Comparison of ENCODE assay signal across 8 mouse cellular contexts in genomic region chr2:75704234-75705161, GRCm38 (mm10). TPM values are rescaled to one million over a fixed set of nuclear protein-coding genes. Genes with fewer than 3 reads are reported as not detected.
DNase-seq lines count a peak whose midpoint lies in the region; ATAC-seq lines count a peak whose summit lies in the region.

Nfe2l2 (minus strand) TSS chr2:75704641.

- peaks cover 4% of the 10 kb centered on the region; the same call in 1 of the 2 replicates for H3K9me3 ChIP-seq in intestine, embryonic 14.5 days (ENCODE audit: control insufficient read depth, low read length)

- H3K4me3 ChIP-seq in intestine, embryonic 14.5 days (ENCODE audit: low read depth, low read length): peak within 1 kb of the TSS; percentile 87

- peak within 1 kb of the TSS; percentile 97 for H3K27ac ChIP-seq in intestine, embryonic 14.5 days (ENCODE audit: low read depth)

- H3K4me1 ChIP-seq in intestine, embryonic 14.5 days (replicated peaks; ENCODE audit: control insufficient read depth, insufficient read depth, low read length): peaks cover 23% of the 10 kb centered on the region

- intact Hi-C loops in left cerebral cortex, postnatal 14 days (cut with DNase I): loop anchor here (10.0 kb wide), 1 partner anchor 70 kb away; no protein-coding TSS in a partner anchor

- under 1% methylated on average over 50 of the region's 58 CpGs for WGBS in intestine, embryonic 14.5 days

- peak; percentile 93 for ATAC-seq in intestine, embryonic 14.5 days (replicated peaks; ENCODE audit: low FRiP score, low TSS enrichment, low read depth)

- H3K36me3 ChIP-seq in intestine, embryonic 14.5 days (ENCODE audit: control insufficient read depth, insufficient read depth, low read length): no peaks in the 10 kb centered on the region

- peak; percentile 98 to 99 for DNase-seq in adrenal gland, adult 18-20 months (ENCODE audit: low spot score in 2 of 2)
- peak; percentile 97 for DNase-seq in embryo, embryonic 11 days
- peak; percentile 100 for DNase-seq in gastrocnemius, postnatal 25 days
- peak; percentile 96 for DNase-seq in intestine, embryonic 14.5 days (ENCODE audit: low spot score)
- peak; percentile 80 to 87 for DNase-seq in left cerebral cortex, postnatal 14 days (ENCODE audit: low spot score in 2 of 2)
- peak; percentile 96 for DNase-seq in mesoderm, embryonic 11.5 days (ENCODE audit: low read depth, low spot score)
- peak; percentile 76 to 86 for DNase-seq in right cerebral cortex, postnatal 36 days (ENCODE audit: low spot score in 2 of 2)
- DNase-seq in yolk sac, embryonic 10.5 days (ENCODE audit: low spot score): peak; percentile 100

- peak within 1 kb of the TSS; percentile 68 for H3K4me2 ChIP-seq in intestine, embryonic 14.5 days (ENCODE audit: low read length)

- H3K9ac ChIP-seq in intestine, embryonic 14.5 days (ENCODE audit: low read length): peak within 1 kb of the TSS; percentile 93

- H3K27me3 ChIP-seq in intestine, embryonic 14.5 days (replicated peaks; ENCODE audit: control insufficient read depth, insufficient read depth, low read length): no peaks in the 10 kb centered on the region

RNA-seq across cellular contexts. Expression of gene Nfe2l2, which starts in this region (rescaled TPM):
- 100 to 1,000 TPM; 102 to 116 TPM for total RNA-seq in adrenal gland, adult 18-20 months (2021)
- 10 to 100 TPM; 27.6 to 29.6 TPM for total RNA-seq in gastrocnemius, postnatal 25 days (2021)
- polyA plus RNA-seq in intestine, embryonic 14.5 days (2014; fragmentation: Nextera tagmentation; extraction: Ambion mirVana): 69.4 and 71.7 TPM in 2 replicates
- 10 to 100 TPM; 10.3 to 13.0 TPM for total RNA-seq in left cerebral cortex, postnatal 14 days (2021)

Comparison
In these comparisons a context has a peak if more than half of its experiments do, and no peak if none do; other contexts are left out.
1. Peak in every context shown above with its lines: DNase-seq, ATAC-seq, H3K4me3 ChIP-seq and H3K27ac ChIP-seq.